Mouse (Mus musculus) cerebellum, adult (tissue): Measurements from ENCODE around the gene Sele.

Source experiments
- ATAC-seq: cut with Nextera tagmentation; 2 replicates; pipeline ENCODE4 v1.9.2; 2017; ENCODE audit warnings: mild to moderate bottlenecking, moderate library complexity, mixed read lengths; ENCODE audit not compliant: insufficient number of reproducible peaks, low FRiP score, low TSS enrichment

Gene Sele

DNA sequence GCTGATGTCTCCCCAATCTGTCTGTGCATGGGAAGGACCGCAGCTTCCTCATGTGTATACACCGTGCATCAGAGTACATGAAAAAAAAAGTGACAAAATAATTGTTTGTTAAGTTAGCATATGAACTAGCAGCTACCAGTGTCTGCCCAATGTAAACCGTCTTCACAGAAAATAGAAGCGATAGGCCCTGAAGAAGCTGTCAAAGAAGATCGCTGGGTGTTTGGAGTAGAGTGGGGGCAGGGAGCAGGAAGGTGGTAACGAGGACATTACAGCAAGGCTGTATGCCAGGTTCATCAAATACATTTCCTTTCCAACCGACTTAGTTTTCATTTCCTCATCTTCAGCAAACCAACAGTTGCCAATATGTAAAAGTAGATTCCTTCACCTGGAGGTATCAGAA lies 23.1 kb downstream of the Sele start:
- no peak for ATAC-seq

DNA sequence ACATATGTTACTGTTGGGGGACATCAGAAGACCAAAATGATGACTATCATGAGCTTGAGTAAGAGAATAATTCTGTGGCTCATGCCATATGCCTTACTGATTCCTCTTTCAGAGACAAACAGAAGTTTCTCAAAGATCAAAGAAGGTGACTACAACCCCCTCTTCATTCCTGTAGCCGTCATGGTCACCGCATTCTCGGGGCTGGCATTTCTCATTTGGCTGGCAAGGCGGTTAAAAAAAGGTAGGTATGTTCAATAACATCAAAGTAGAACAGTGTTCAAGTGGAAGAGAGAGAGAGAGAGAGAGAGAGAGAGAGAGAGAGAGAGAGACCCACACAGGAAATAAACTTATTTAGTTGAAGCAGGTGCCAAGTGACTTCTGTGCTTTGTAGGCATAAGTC lies 24.0 kb downstream of the Sele start:
- ATAC-seq, result no peak

DNA sequence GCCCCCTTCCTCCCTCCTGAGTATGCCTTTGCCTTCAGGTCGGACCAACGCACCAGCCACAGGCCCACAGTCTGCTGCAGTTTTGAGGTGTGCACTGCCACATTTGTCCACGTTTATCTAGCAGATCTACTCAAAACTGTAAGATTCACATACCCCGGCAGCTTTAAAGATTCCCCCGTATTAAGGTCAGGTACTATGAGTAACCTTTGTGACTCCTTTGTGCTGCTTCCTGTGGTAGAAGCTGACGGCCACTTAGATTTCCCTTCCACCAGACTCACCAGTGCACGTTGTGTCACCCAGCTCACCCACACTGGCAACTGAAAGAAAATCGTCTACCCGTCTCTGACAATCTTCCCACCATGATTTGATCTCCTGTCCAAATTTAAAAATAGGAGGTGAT lies 25.1 kb downstream of the Sele start:
- ATAC-seq, result no peak

DNA sequence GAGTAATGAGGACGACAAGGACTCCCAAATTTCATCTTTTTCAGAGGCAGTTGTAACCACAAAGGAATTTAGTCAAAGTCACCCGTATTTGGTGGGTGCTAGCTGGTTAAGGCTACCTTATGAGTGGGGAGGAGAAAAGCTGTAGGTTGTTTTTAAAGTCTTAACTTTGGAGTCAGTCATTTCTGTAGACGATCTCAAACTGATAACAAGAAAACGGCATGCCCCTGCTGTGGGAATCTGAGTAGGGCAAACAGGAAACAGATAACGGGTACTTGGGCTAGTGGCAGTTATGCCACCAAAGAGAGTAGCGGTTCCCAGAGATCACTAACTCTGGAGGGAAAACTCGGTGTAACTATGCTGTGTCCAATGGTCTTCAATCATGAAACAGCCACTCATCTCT lies 25.8 kb downstream of the Sele start:
- ATAC-seq, result no peak

DNA sequence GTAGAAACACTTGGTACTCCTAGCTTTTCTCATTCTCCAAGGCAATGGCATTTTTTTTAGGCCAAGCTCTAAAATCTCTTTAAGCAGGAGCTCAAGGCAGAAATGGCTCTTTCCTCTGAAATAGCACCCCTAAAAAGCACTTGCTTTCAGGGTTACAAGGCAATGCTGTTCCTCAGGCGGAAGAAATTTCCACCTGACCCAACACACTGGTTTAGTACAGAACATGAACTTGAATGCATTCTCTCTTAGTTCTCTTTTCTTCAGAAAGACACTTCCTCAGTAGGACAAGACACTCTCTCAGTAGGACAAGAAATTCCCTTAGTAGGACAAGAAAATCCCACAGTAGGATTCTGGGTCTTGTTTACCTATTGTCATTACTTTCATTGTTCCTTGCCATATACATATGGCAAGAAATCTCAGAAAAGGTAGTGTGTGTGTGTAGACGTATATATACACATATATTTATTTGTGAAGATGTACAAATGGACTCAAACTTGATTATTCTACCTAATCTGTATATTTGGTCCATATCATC lies 26.6 kb downstream of the Sele start:
- ATAC-seq, result no peak

DNA sequence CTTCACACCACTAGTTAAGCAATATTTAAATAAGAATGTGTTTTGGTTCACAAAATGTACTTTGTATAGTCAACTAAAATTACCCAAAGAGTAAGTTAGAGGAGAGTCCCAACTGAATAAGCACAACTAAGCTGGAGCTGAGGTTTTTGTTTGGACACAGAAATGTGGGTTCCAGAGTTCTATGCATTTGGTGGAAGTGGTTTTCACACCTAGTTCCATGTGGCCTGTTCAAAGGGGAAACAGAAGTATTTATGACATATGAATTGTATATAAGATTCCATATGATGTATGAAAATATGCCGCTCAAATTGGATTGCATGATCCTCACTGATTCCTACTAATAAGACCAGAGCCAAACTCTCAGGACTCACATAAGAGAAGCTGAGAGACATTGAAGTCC lies 27.4 kb downstream of the Sele start:
- no peak for ATAC-seq

DNA sequence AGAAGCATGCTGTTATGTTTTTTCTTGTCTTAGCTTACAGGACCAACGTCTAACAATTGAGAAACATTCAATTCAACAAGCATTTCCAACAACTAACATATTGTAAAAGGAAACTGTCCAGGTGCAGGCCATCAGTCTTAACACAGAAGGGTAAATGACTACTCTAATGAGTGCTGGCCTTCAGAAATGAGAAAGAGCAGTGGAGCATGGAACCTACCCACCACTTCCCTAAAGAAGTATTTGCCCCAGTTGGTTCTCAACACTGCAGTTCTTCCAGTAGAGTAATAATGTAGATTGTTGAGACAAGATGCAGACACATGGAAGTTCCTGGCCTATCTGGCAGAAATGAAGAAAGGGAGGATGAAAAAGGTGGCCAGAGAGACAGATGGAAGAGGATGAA lies 28.4 kb downstream of the Sele start:
- no peak for ATAC-seq

DNA sequence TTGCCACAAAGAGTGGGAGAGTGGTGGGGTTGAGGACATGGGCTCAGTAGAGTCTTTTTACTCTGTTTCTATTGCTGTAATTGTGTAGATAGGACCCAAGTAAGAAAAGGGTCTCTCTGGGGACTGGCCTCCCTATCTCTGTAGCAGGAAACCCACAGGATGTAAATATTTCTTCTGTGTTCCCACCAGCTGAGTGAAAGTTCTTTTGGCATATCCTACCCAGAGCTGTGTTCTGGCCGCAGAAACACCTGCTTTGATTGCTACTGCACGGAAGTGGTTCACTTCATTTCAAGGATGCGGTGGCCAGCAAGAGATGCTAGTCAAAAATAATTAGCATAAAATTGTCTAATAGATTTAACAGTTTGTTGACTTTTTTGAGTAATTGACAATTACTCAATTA lies 29.0 kb downstream of the Sele start:
- no peak for ATAC-seq

DNA sequence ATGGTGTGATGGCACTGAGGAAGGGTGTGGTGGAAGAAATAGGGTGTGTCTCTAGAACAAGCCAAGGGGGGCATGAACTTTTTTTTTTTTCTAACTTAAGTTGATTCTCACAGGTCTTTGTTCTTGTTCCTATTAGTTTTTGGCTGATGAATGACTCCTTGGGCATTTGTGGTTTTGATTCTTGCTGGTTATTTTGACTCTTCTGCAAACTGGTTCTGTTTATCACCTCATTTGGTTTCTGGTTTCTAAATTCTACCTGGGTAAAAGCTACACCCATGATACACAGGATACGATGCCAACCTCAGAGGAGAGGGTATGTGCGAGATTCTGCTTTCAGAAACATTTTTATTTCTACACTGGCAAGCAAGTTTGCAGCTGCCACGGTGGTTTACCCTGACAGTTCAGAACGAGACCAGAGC lies 30.3 kb downstream of the Sele start:
- no peak for ATAC-seq

DNA sequence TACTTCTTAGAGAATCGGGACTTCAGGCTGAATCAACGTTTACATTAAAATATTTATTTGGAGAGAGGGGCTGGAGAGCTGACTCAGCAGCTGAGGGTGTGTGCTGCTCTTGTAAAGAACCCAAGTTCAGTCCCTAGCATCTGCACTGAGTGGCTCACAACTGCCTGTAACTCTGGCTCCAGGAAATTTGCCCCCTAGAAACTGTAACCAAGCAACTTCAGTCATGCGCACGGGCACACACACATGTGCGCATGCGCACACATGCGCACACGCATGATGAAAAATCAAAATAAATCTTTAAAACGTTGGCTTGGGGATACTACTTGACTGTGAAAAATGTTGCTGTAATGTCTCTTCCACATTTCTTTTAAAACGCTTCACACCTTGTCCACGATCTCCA lies 31.1 kb downstream of the Sele start:
- ATAC-seq, result no peak

DNA sequence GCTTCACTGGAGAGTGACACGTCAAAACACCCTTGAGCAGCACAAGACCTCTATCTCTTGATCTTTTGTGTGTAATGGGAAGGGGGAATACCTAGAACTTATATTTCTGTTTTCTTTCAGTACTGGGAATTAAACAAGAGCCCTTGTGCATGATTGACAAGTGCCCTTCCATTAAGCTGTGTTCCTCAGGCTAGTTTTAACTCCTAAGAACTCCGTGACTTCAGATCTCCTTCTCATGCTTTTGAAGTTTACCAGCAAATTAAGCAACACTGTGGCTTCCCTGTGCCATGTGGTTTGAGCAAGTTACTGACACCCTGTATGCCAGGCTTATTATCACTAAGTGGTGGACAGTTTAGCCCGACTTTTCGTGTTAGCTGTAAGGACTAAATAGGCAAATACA lies 35.0 kb downstream of the Sele start:
- ATAC-seq, result no peak

DNA sequence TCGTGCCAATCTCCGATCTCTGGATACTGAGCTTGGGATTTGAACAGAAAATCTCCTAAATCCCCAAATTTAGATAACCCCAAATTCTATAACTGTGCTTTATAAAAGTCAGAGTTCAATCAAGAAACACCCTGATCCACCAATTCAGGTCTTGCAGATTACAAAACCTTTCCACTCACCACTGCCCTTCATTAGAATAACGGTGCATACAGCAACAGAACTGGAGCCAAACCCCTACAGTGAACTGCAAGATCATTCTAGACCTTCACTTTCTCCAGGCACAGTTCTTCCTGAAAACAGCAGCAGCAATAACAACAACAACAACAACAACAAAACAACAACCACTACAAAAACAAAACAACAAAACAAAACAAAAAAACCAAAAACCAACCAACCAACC lies 38.8 kb downstream of the Sele start:
- no peak for ATAC-seq

DNA sequence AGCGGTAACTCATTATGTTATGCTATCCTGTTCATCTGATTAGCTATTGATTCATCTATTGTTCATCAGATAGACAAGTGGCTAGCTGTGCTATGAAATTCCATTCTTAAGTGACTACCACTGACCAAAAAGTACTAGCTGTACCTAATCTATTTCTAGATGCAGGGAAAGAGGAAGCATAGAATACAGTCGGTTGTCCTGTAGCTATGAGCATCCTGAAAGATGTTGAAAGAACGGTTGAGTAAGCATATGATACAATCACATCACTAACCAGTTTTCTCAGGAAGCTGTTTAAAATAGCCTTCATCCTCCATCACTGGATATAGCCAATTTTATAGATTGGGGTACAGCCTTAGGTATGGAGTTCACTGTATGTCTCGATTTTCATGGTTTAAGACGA lies 39.8 kb downstream of the Sele start:
- ATAC-seq, result no peak

DNA sequence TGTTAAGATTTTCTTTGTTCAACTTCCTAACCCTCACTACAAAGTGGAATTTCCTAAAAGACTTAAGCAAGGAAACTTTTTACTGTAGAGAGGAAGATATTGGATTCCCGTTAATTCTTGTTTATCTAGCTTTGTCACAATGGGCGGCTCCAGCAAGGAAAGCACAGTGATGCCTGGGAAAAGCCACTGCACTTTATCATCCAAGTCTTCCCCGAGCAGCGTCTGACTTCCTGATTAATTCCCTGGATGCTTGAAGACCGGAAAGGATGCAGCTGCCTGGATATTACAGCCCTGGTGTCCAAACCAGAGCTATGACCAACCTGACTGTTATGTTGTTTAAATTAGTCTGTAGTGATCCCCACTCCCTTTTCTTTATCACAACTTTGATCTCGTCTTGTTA lies 48.7 kb downstream of the Sele start:
- no peak for ATAC-seq

DNA sequence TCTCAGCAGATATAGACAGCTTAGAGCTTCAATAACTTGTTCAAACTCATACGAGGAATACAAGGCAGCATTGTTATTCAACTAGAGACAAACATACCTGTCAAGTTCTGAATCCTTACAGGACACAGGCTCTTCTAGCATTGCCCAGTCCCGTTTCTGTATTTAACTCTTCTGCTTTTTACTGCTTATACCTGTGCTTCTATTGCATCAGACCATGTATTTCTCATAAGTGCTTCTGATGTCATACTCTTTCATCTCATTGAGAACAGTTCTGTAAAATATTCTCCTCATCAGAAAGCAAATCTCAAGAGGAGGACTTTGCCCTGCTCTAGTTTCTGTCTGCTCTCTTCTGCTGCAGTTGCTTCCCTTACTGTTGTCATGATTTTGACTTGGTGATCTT lies 49.9 kb downstream of the Sele start:
- ATAC-seq, result no peak

DNA sequence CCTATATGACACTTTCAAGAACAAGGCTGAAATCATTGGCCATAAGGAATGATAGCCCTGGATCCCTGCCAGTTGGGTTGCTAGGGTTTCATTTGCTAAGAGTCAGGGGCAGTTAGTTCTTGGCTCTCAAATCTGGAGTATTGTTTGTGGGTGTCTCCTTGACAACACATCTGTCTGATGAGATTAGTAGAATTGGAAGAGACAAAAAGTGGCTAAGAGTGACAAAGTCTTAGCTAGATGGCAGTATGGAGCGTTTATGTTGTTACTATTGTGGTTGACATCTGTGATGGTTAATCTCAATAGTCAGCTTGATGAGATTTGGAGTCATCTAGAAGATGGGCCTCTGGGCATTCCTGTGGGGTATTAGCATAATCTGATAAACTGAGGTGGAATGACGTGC lies 50.3 kb downstream of the Sele start:
- ATAC-seq, result no peak
